Mouse (Mus musculus) liver, embryonic 14.5 days (tissue): ENCODE measurements around the gene Vhl. TPM values are rescaled to one million over a fixed set of nuclear protein-coding genes. Genes with fewer than 3 reads are reported as not detected.

Experiments used
- ATAC-seq: fragments of 200-750 bp; cut with Nextera tagmentation; 2 replicates; pipeline ENCODE4 v1.8.0; 2017; ENCODE audit warnings: moderate number of reproducible peaks, mild to moderate bottlenecking, moderate library complexity; ENCODE audit not compliant: insufficient read depth
- DNase-seq, 3 experiments: peaks; one replicate each; pipeline ENCODE4 v3.0.0-alpha.2; 2012 to 2013; ENCODE audit warnings: low read depth in 3 of 3, low spot score in 3 of 3
- H3K27ac ChIP-seq: fragments of 300-500 bp; sonication (generic); 2 replicates; pipeline ENCODE4 v1.5.1; 2014; ENCODE audit warnings: moderate library complexity, mild to moderate bottlenecking, control low read depth, inconsistent platforms
- H3K27me3 ChIP-seq: fragments of 300-500 bp; sonication (generic); 2 replicates; pipeline ENCODE4 v1.6.1; 2014; ENCODE audit warnings: mild to moderate bottlenecking, low read length, moderate library complexity; ENCODE audit not compliant: control insufficient read depth, insufficient read depth
- H3K36me3 ChIP-seq: fragments of 300-500 bp; sonication (generic); replicated peaks from 2 replicates; pipeline ENCODE4 v1.6.1; 2014; ENCODE audit warnings: low read depth; ENCODE audit not compliant: control insufficient read depth, insufficient read depth
- H3K4me1 ChIP-seq, 2 experiments: fragments of 200-500 bp in 1 of 2; fragments of 300-500 bp in 1 of 2; sonication (generic) in 1 of 2; replicated peaks; 2 replicates each; pipeline ENCODE4 v1.6.1; 2012 to 2014; ENCODE audit warnings: antibody characterized with exemption in 1 of 2, inconsistent platforms in 1 of 2, low read length in 1 of 2; ENCODE audit not compliant: control insufficient read depth in 2 of 2, insufficient read depth in 2 of 2
- H3K4me2 ChIP-seq: fragments of 300-500 bp; sonication (generic); 2 replicates; pipeline ENCODE4 v1.6.1; 2014; ENCODE audit warnings: low read depth, mild to moderate bottlenecking, control low read depth, moderate library complexity
- H3K4me3 ChIP-seq, 2 experiments: fragments of 200-500 bp in 1 of 2; fragments of 300-500 bp in 1 of 2; sonication (generic) in 1 of 2; 2 replicates each; pipeline ENCODE4 v1.5.1; 2012 to 2014; ENCODE audit warnings: low read depth in 2 of 2, low read length in 2 of 2, mild to moderate bottlenecking in 2 of 2, control low read depth in 1 of 2, inconsistent platforms in 1 of 2, moderate library complexity in 1 of 2; ENCODE audit not compliant: insufficient read depth in 1 of 2
- H3K9ac ChIP-seq: fragments of 300-500 bp; sonication (generic); replicated peaks from 2 replicates; pipeline ENCODE4 v1.6.1; 2014; ENCODE audit warnings: mild to moderate bottlenecking, control low read depth, moderate library complexity
- H3K9me3 ChIP-seq: fragments of 300-500 bp; sonication (generic); 2 replicates; pipeline ENCODE4 v1.6.1; 2016; ENCODE audit warnings: low read length, mixed read lengths; ENCODE audit not compliant: control insufficient read depth
- CTCF ChIP-seq: IDR thresholded peaks from 2 replicates; pipeline ENCODE4 v1.5.1; 2016; ENCODE audit warnings: antibody characterized with exemption, low read depth, control low read depth
- EP300 ChIP-seq: IDR thresholded peaks from 2 replicates; pipeline ENCODE4 v1.6.1; 2016; ENCODE audit warnings: antibody characterized with exemption, low read depth
- WGBS: fragments of 180-500 bp; shearing (Covaris S2); extraction: QIAGEN DNeasy Blood & Tissue Kit; methylation state at CpG from one replicate; pipeline ENCODE4 v1.1.7; 2014; ENCODE audit not compliant: insufficient replicate concordance; 5-methylcytosine and 5-hydroxymethylcytosine counted together
- polyA plus RNA-seq, 2 experiments: library from polyadenylated mRNA; depleted of rRNA in 1 of 2; stranded (reverse) in 1 of 2; unstranded in 1 of 2; fragments of >200 nt; fragmentation: Nextera tagmentation in 1 of 2; extraction: Ambion mirVana in 1 of 2; gene quantifications; 2 replicates each; pipeline versions ENCODE4 v1.2.1 to v1.2.3; 2012 to 2014

Gene Vhl
- polyA plus RNA-seq, 2 experiments = 3.9 to 7.4 TPM

GRCm38 (mm10) chr6:113623386-113623785 is 373 bp upstream of the Vhl start:
- Histone ChIP-seq H3K27ac (no peak overlapping the region), H3K9ac (peak overlapping the region; percentile 54), H3K4me3 (peak overlapping the region; percentile 59 to 69), H3K4me2 (peak overlapping the region; percentile 85), H3K4me1 (peaks cover 0 to 11% of the 10 kb centered on the region in 2 experiments; a peak in 2 of 4 replicates), H3K36me3 (no peaks in the 10 kb centered on the region; the same call in 1 of the 2 replicates), H3K27me3 (no peaks in the 10 kb centered on the region), H3K9me3 (no peaks in the 10 kb centered on the region)
- ATAC-seq (peak; percentile 7; the same call in 1 of the 2 replicates), DNase-seq (no peak)
- WGBS = 47% methylated on average over 5 of the region's 5 CpGs
- TF ChIP-seq EP300 (no peak), CTCF (no peak)

- H3K4me1 ChIP-seq = peaks cover 0 to 11% of the 10 kb centered on the region in 2 experiments; a peak in 2 of 4 replicates
- peak overlapping the region; percentile 85 for H3K4me2 ChIP-seq
- TF ChIP-seq EP300 (no peak), CTCF (no peak)
- H3K9ac ChIP-seq = no peak overlapping the region
- DNase-seq (no peak), ATAC-seq (no peak)
- H3K9me3 ChIP-seq = no peaks in the 10 kb centered on the region
- peaks cover 9% of the 10 kb centered on the region for H3K36me3 ChIP-seq
- no peaks in the 10 kb centered on the region for H3K27me3 ChIP-seq
- no peak overlapping the region for H3K27ac ChIP-seq
- 62% methylated on average over 5 of the region's 5 CpGs for WGBS
- H3K4me3 ChIP-seq = peak overlapping the region; percentile 69 to 86; a peak in 3 of 4 replicates
Measured at GRCm38 (mm10) chr6:113624989-113625770, 1.4 kb downstream of the Vhl start.

GRCm38 (mm10) chr6:113630322-113630721 is 6.6 kb downstream of the Vhl start:
- no peaks in the 10 kb centered on the region for H3K9me3 ChIP-seq
- peaks cover 9% of the 10 kb centered on the region for H3K36me3 ChIP-seq
- TF ChIP-seq EP300 (no peak), CTCF (no peak)
- H3K27ac ChIP-seq = no peak overlapping the region
- H3K4me3 ChIP-seq = no peak overlapping the region
- no peaks in the 10 kb centered on the region for H3K27me3 ChIP-seq
- ATAC-seq = no peak
- H3K4me1 ChIP-seq = no peaks in the 10 kb centered on the region
- no peak overlapping the region for H3K9ac ChIP-seq
- H3K4me2 ChIP-seq = no peak overlapping the region
- DNase-seq = no peak
- WGBS = 71% methylated on average over 5 of the region's 5 CpGs

- H3K4me2 ChIP-seq = no peak overlapping the region
- TF ChIP-seq CTCF (no peak), EP300 (no peak)
- 75% methylated on average over 4 of the region's 4 CpGs for WGBS
- H3K4me1 ChIP-seq = no peaks in the 10 kb centered on the region
- no peak overlapping the region for H3K9ac ChIP-seq
- peaks cover 9% of the 10 kb centered on the region for H3K36me3 ChIP-seq
- ATAC-seq (no peak), DNase-seq (no peak)
- no peak overlapping the region for H3K27ac ChIP-seq
- no peak overlapping the region for H3K4me3 ChIP-seq
- no peaks in the 10 kb centered on the region for H3K27me3 ChIP-seq
- H3K9me3 ChIP-seq = no peaks in the 10 kb centered on the region
Measured at GRCm38 (mm10) chr6:113632863-113633262, 9.1 kb downstream of the Vhl start.

GRCm38 (mm10) chr6:113638302-113639040 is 14.7 kb downstream of the Vhl start, which contains the start of gene Irak2:
Irak2 (plus strand) TSS chr6:113638467.
- H3K27ac ChIP-seq = peak within 1 kb of the TSS; percentile 57
- no peaks in the 10 kb centered on the region for H3K9me3 ChIP-seq
- 2% methylated on average over 37 of the region's 37 CpGs for WGBS
- TF ChIP-seq CTCF (peak; percentile 100), EP300 (peak; percentile 36; the same call in 1 of the 2 replicates)
- H3K4me1 ChIP-seq = peaks cover 6 to 15% of the 10 kb centered on the region in 2 experiments
- H3K36me3 ChIP-seq = no peaks in the 10 kb centered on the region
- ATAC-seq = peak; percentile 93
- no peaks in the 10 kb centered on the region for H3K27me3 ChIP-seq
- H3K4me2 ChIP-seq = peak within 1 kb of the TSS; percentile 72
- H3K4me3 ChIP-seq = peak within 1 kb of the TSS; percentile 62 to 87
- DNase-seq = peak; percentile 84 to 86 (median 85)
- H3K9ac ChIP-seq = peak within 1 kb of the TSS; percentile 58
